Mouse (Mus musculus) limb, embryonic 14.5 days (tissue): ENCODE measurements around the gene Gm44511. TPM values are rescaled to one million over a fixed set of nuclear protein-coding genes. Genes with fewer than 3 reads are reported as not detected.
"Not testable (repeated sequence)": the region's sequence is repeated elsewhere in the genome, so short reads cannot be mapped to it uniquely, and the experiment has no call there.

Experiments
- ATAC-seq: fragments of 200-750 bp; cut with Nextera tagmentation; 2 replicates; pipeline ENCODE4 v1.8.0; 2017; ENCODE audit warnings: low read depth, moderate number of reproducible peaks, moderate TSS enrichment; ENCODE audit not compliant: low FRiP score
- DNase-seq: peaks from one replicate; pipeline ENCODE4 v3.0.0-alpha.2; 2015; ENCODE audit warnings: low spot score
- H3K27ac ChIP-seq: fragments of 300-500 bp; sonication (generic); replicated peaks from 2 replicates; pipeline ENCODE4 v1.5.1; 2014; ENCODE audit warnings: low read depth, mild to moderate bottlenecking, low read length, moderate library complexity, mixed read lengths
- H3K27me3 ChIP-seq: fragments of 300-500 bp; sonication (generic); 2 replicates; pipeline ENCODE4 v1.6.1; 2014; ENCODE audit warnings: low read length, mixed read lengths; ENCODE audit not compliant: control insufficient read depth, insufficient read depth
- H3K36me3 ChIP-seq: fragments of 300-500 bp; sonication (generic); 2 replicates; pipeline ENCODE4 v1.6.1; 2014; ENCODE audit warnings: mild to moderate bottlenecking, low read length, moderate library complexity, mixed read lengths; ENCODE audit not compliant: control insufficient read depth, insufficient read depth
- H3K4me1 ChIP-seq: fragments of 300-500 bp; sonication (generic); 2 replicates; pipeline ENCODE4 v1.6.1; 2014; ENCODE audit warnings: antibody characterized with exemption, low read length, mixed read lengths; ENCODE audit not compliant: control insufficient read depth, insufficient read depth
- H3K4me2 ChIP-seq: fragments of 300-500 bp; sonication (generic); replicated peaks from 2 replicates; pipeline ENCODE4 v1.6.1; 2014; ENCODE audit warnings: low read depth, mild to moderate bottlenecking, low read length, moderate library complexity; ENCODE audit not compliant: severe bottlenecking
- H3K4me3 ChIP-seq: fragments of 300-500 bp; sonication (generic); replicated peaks from 2 replicates; pipeline ENCODE4 v1.5.1; 2014; ENCODE audit warnings: low read length
- H3K9ac ChIP-seq: fragments of 300-500 bp; sonication (generic); 2 replicates; pipeline ENCODE4 v1.6.1; 2014; ENCODE audit warnings: mild to moderate bottlenecking, low read depth, low read length, moderate library complexity; ENCODE audit not compliant: severe bottlenecking
- H3K9me3 ChIP-seq: fragments of 300-500 bp; sonication (generic); 2 replicates; pipeline ENCODE4 v1.6.1; 2016; ENCODE audit warnings: low read length; ENCODE audit not compliant: control insufficient read depth
- POLR2A ChIP-seq: fragments of 200-500 bp; IDR thresholded peaks from 2 replicates; pipeline ENCODE4 v1.8.0; 2012; ENCODE audit warnings: inconsistent platforms, mild to moderate bottlenecking, moderate library complexity, borderline replicate concordance; ENCODE audit not compliant: insufficient read depth, insufficient read length; ENCODE audit errors: extremely low read depth
- WGBS: fragments of 180-500 bp; shearing (Covaris S2); extraction: QIAGEN DNeasy Blood & Tissue Kit; methylation state at CpG from one replicate; pipeline ENCODE4 v1.1.7; 2014; 5-methylcytosine and 5-hydroxymethylcytosine counted together
- polyA plus RNA-seq, 2 experiments: library from polyadenylated mRNA; depleted of rRNA in 1 of 2; stranded (reverse) in 1 of 2; unstranded in 1 of 2; fragments of >200 nt; fragmentation: Nextera tagmentation in 1 of 2; extraction: Ambion mirVana in 1 of 2; gene quantifications; 2 replicates each; pipeline versions ENCODE4 v1.2.1 to v1.2.3; 2012 to 2014

Gm44511 gene
- polyA plus RNA-seq, 2 experiments: not detected

DNA sequence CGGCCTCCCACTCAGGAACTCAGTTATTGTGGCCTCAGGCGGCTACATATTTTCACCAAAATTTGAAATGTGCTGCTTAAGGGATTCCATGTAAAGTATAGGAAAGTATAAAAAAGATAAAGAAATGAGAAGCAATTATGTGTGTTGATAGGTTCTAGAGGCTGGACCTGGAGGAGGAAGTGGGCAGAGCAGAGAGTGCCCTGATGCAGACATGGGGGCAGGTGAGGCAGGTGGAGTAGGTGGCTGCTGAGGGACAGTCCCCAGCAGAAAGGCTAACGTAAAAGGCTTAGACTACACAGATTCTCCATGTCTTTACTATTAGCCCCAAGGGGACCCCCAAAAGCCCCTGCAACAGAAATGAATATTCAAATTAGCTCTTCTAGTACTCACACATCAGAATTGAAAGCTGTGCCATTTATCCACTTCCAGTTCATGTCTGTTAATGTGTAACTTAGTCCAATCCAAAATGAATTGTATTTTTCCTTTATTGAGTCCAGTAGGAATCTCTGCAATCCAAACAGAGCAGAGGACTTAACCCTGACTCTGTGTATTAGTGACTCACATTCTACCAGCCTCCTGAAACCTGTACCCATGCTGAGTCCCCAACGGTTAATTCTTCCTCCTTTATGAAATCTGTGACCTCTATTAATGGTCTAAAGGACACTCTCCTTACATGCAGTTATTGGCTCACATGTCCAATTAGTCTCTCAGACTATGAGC is 7.9 kb downstream of the Gm44511 start:
- no peaks in the 10 kb centered on the region for H3K9me3 ChIP-seq
- 78% methylated on average over 4 of the region's 4 CpGs for WGBS
- no peaks in the 10 kb centered on the region for H3K27me3 ChIP-seq
- no peak overlapping the region for H3K4me3 ChIP-seq
- H3K4me1 ChIP-seq: no peaks in the 10 kb centered on the region
- H3K36me3 ChIP-seq: no peaks in the 10 kb centered on the region
- no peak for DNase-seq
- no peak overlapping the region for H3K9ac ChIP-seq
- no peak overlapping the region for H3K4me2 ChIP-seq
- no peak for TF ChIP-seq POLR2A
- no peak for ATAC-seq
- no peak overlapping the region for H3K27ac ChIP-seq

DNA sequence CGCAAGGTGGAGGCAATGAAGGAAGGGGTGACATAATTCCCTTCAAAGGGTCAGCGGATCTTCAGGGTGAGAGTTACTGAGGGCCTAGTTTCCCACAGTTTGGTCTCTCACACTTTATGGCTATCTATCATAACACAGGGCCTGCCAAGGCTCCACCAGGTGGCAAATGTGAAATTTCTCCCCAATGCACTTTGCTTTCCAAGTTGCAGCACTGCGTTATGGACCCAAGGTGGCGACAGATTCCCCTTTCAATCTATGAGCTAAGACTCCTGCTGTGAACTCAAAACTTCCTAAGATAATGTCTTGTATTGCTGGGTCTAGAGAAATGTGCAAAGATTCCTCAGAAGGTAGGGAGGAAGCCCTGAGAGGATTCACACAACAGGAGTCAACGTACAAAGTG is 17.6 kb downstream of the Gm44511 start:
- WGBS: 89% methylated on average over 5 of the region's 5 CpGs
- no peak overlapping the region for H3K4me2 ChIP-seq
- DNase-seq (no peak), ATAC-seq (peak; percentile 41; the same call in 1 of the 2 replicates)
- H3K4me1 ChIP-seq: no peaks in the 10 kb centered on the region
- H3K27ac ChIP-seq: no peak overlapping the region
- no peak for TF ChIP-seq POLR2A
- no peak overlapping the region for H3K4me3 ChIP-seq
- no peaks in the 10 kb centered on the region for H3K9me3 ChIP-seq
- no peak overlapping the region for H3K9ac ChIP-seq
- no peaks in the 10 kb centered on the region for H3K36me3 ChIP-seq
- H3K27me3 ChIP-seq: no peaks in the 10 kb centered on the region

DNA sequence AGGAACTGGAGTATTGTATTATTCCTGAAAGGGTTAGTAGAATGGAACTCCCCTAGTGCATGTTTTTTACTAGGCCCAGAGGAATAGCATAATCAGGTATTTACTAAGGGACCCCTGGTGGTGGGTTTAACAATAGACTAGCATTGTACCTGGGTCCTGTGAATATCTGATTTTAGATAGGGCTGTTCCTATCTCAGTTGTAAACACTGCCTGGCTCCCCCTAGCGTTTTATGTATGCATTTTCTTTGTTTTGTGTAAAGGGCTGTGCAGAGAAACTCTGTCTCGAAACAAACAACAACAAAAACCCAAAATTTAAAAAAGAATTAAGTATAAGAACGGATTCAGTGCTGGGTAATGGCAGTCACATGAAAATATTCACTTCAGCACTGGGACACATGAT is 19.1 kb downstream of the Gm44511 start:
- no peak for DNase-seq
- TF ChIP-seq POLR2A: no peak
- ATAC-seq: no peak

GRCm38 (mm10) chr6:128804823-128805640 is 21.1 kb downstream of the Gm44511 start:
- not testable (repeated sequence) for H3K27ac ChIP-seq, H3K4me2 ChIP-seq, H3K36me3 ChIP-seq, H3K4me3 ChIP-seq, H3K27me3 ChIP-seq, H3K4me1 ChIP-seq, ATAC-seq, H3K9me3 ChIP-seq, H3K9ac ChIP-seq
- peak; percentile 46 for DNase-seq
- WGBS: 68% methylated on average over 7 of the region's 7 CpGs

More for the DNA sequence above, 19.1 kb downstream of the Gm44511 start:
- no peak overlapping the region for H3K4me2 ChIP-seq
- WGBS: 73% methylated on average over 3 of the region's 3 CpGs
- no peak overlapping the region for H3K4me3 ChIP-seq
- H3K4me1 ChIP-seq: no peaks in the 10 kb centered on the region
- H3K27ac ChIP-seq: no peak overlapping the region
- no peak overlapping the region for H3K9ac ChIP-seq
- H3K27me3 ChIP-seq: no peaks in the 10 kb centered on the region
- no peaks in the 10 kb centered on the region for H3K9me3 ChIP-seq
- H3K36me3 ChIP-seq: no peaks in the 10 kb centered on the region

- peak overlapping the region; percentile 45 for H3K4me3 ChIP-seq
- peak overlapping the region; percentile 55 for H3K4me2 ChIP-seq
- WGBS: 5% methylated on average over 26 of the region's 26 CpGs
- no peak for TF ChIP-seq POLR2A
- peak; percentile 93 for ATAC-seq
- peak overlapping the region; percentile 40; the same call in 1 of the 2 replicates for H3K27ac ChIP-seq
- H3K9ac ChIP-seq: peak overlapping the region; percentile 55; the same call in 1 of the 2 replicates
- H3K27me3 ChIP-seq: no peaks in the 10 kb centered on the region
- DNase-seq: peak; percentile 98
- no peaks in the 10 kb centered on the region for H3K4me1 ChIP-seq
- no peaks in the 10 kb centered on the region for H3K36me3 ChIP-seq
- no peaks in the 10 kb centered on the region for H3K9me3 ChIP-seq
Measured at GRCm38 (mm10) chr6:128802999-128803857, 22.9 kb downstream of the Gm44511 start.
